Mouse (Mus musculus) common myeloid progenitor, adult 5-6 weeks (primary cell): Measurements from ENCODE around the gene Nfam1. TPM values are rescaled to one million over a fixed set of nuclear protein-coding genes. Genes with fewer than 3 reads are reported as not detected.

Experiments used
- ATAC-seq: replicated peaks from 2 replicates; pipeline ENCODE4 v1.8.0; 2016; ENCODE audit warnings: low read depth, mild to moderate bottlenecking, moderate TSS enrichment, inconsistent platforms; ENCODE audit not compliant: poor library complexity, severe bottlenecking
- total RNA-seq: library from RNA; stranded (forward); fragments of 200-1000, 187-1606 nt; gene quantifications from 2 replicates; pipeline ENCODE4 v1.2.3, GENCODE M21; 2017

Gene Nfam1
- total RNA-seq, 1 experiment from 2014 or later = 25.0 TPM

- no peak for ATAC-seq
Observed at GRCm38 (mm10) chr15:82963556-82964156, 69.5 kb downstream of the Nfam1 start.

- no peak for ATAC-seq
Observed at GRCm38 (mm10) chr15:82963090-82963489, 70.0 kb downstream of the Nfam1 start.

- ATAC-seq = no peak
Observed at GRCm38 (mm10) chr15:82962536-82962935, 70.6 kb downstream of the Nfam1 start.

- ATAC-seq = no peak
Observed at GRCm38 (mm10) chr15:82960786-82961561, 72.1 kb downstream of the Nfam1 start.

GRCm38 (mm10) chr15:82959151-82959550, 74.0 kb downstream of the Nfam1 start:
- ATAC-seq = no peak

GRCm38 (mm10) chr15:82958253-82958701, 74.8 kb downstream of the Nfam1 start:
- ATAC-seq = peak; percentile 48

GRCm38 (mm10) chr15:82956721-82957120, 76.4 kb downstream of the Nfam1 start:
- ATAC-seq = peak; percentile 51

GRCm38 (mm10) chr15:82956310-82956709, 76.8 kb downstream of the Nfam1 start:
- no peak for ATAC-seq

GRCm38 (mm10) chr15:82955286-82955685, 77.8 kb downstream of the Nfam1 start:
- no peak for ATAC-seq

GRCm38 (mm10) chr15:82954034-82954433, 79.1 kb downstream of the Nfam1 start:
- ATAC-seq = no peak

- no peak for ATAC-seq
Observed at GRCm38 (mm10) chr15:82953096-82953495, 80.0 kb downstream of the Nfam1 start.

- ATAC-seq = peak; percentile 53
Observed at GRCm38 (mm10) chr15:82952292-82952705, 80.8 kb downstream of the Nfam1 start.

GRCm38 (mm10) chr15:82950246-82950645, 82.9 kb downstream of the Nfam1 start:
- no peak for ATAC-seq

GRCm38 (mm10) chr15:82947431-82947830, 85.7 kb downstream of the Nfam1 start:
- no peak for ATAC-seq

GRCm38 (mm10) chr15:82944479-82945195, 88.5 kb downstream of the Nfam1 start:
- no peak for ATAC-seq

Other genes with a start within 250 kb of the Nfam1 start
- gene Cyp2d26, start 239.0 kb downstream of the Nfam1 start, total RNA-seq = not detected in 2 replicates
- 101 and 107 TPM in 2 replicates for gene Tcf20, start 45.4 kb downstream of the Nfam1 start, total RNA-seq
- 30.7 and 35.2 TPM in 2 replicates for gene Serhl, start 56.2 kb upstream of the Nfam1 start, total RNA-seq
- 87.5 and 106 TPM in 2 replicates for gene Rrp7a, start 89.5 kb upstream of the Nfam1 start, total RNA-seq
- gene Poldip3, start 116.1 kb upstream of the Nfam1 start, total RNA-seq = 70.1 and 94.4 TPM in 2 replicates
- gene Cyb5r3, start 139.3 kb upstream of the Nfam1 start, total RNA-seq = 31.7 and 34.9 TPM in 2 replicates
- gene A4galt, start 218.5 kb upstream of the Nfam1 start, total RNA-seq = not detected in 2 replicates